Mouse (Mus musculus) midbrain, embryonic 15.5 days (tissue): Measurements from ENCODE around the gene Katna1. TPM values are rescaled to one million over a fixed set of nuclear protein-coding genes. Genes with fewer than 3 reads are reported as not detected.
A peak's percentile ranks its signal among the peaks of the same experiment; 100 is the strongest.
"Not testable (repeated sequence)": the region's sequence is repeated elsewhere in the genome, so short reads cannot be mapped to it uniquely, and the experiment has no call there.

Experiments used
- ATAC-seq: fragments of 200-750 bp; cut with Nextera tagmentation; replicated peaks from 2 replicates; pipeline ENCODE4 v1.8.0; 2017; ENCODE audit warnings: moderate TSS enrichment
- H3K27ac ChIP-seq: fragments of 300-500 bp; sonication (generic); 2 replicates; pipeline ENCODE4 v1.5.1; 2015; ENCODE audit warnings: mild to moderate bottlenecking, inconsistent platforms
- H3K27me3 ChIP-seq: fragments of 300-500 bp; sonication (generic); replicated peaks from 2 replicates; pipeline ENCODE4 v1.6.1; 2015; ENCODE audit warnings: inconsistent platforms
- H3K36me3 ChIP-seq: fragments of 300-500 bp; sonication (generic); replicated peaks from 2 replicates; pipeline ENCODE4 v1.6.1; 2015; ENCODE audit warnings: inconsistent platforms
- H3K4me1 ChIP-seq: fragments of 300-500 bp; sonication (generic); 2 replicates; pipeline ENCODE4 v1.6.1; 2015; ENCODE audit warnings: inconsistent platforms
- H3K4me2 ChIP-seq: fragments of 300-500 bp; sonication (generic); 2 replicates; pipeline ENCODE4 v1.6.1; 2015; ENCODE audit warnings: inconsistent platforms, mild to moderate bottlenecking, moderate library complexity
- H3K4me3 ChIP-seq: fragments of 300-500 bp; sonication (generic); 2 replicates; pipeline ENCODE4 v1.5.1; 2015; ENCODE audit warnings: mild to moderate bottlenecking, inconsistent platforms
- H3K9ac ChIP-seq: fragments of 300-500 bp; sonication (generic); 2 replicates; pipeline ENCODE4 v1.6.1; 2015; ENCODE audit warnings: mild to moderate bottlenecking, inconsistent platforms
- H3K9me3 ChIP-seq: fragments of 300-500 bp; sonication (generic); 2 replicates; pipeline ENCODE4 v1.6.1; 2016; ENCODE audit warnings: inconsistent platforms
- WGBS: fragments of 180-500 bp; shearing (Covaris S2); methylation state at CpG from one replicate; pipeline ENCODE4 v1.1.7; 2015; ENCODE audit warnings: mixed read lengths; 5-methylcytosine and 5-hydroxymethylcytosine counted together
- polyA plus RNA-seq: library from polyadenylated mRNA; unstranded; fragments of >200 nt; fragmentation: Nextera tagmentation; extraction: Ambion mirVana; gene quantifications from 2 replicates; pipeline ENCODE4 v1.2.1, GENCODE M21; 2015

The Katna1 gene
- polyA plus RNA-seq, 1 experiment from 2014 or later = 29.7 TPM

DNA sequence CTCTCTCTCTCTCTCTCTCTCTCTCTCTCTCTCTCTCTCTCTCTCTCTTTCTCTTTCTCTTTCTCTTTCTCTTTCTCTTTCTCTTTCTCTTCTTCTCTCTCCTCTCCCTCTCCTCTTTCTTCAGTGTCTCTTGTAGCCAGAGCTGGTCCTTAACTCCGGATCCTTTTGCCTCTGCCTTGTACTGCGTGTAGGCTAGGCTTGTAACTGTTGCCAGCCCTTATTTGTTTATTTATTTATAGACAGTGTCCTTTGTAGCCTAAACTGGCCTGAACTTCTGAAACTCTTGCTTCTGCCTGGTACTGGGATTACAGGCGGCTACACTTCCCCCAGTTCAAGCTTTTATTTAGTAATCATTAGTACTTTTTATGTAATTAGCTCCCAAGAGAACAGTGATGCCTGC lies 1.2 kb downstream of the Katna1 start:
- peaks cover 31% of the 10 kb centered on the region for H3K4me1 ChIP-seq
- H3K4me3 ChIP-seq = peak overlapping the region; percentile 94; the same call in 1 of the 2 replicates
- H3K36me3 ChIP-seq = no peaks in the 10 kb centered on the region
- H3K9me3 ChIP-seq = no peaks in the 10 kb centered on the region
- H3K4me2 ChIP-seq = peak overlapping the region; percentile 60
- no peak overlapping the region for H3K9ac ChIP-seq
- no peaks in the 10 kb centered on the region for H3K27me3 ChIP-seq
- H3K27ac ChIP-seq = no peak overlapping the region
- ATAC-seq = no peak
- WGBS = 27% methylated on average over 3 of the region's 3 CpGs

GRCm38 (mm10) chr10:7731582-7731981 lies 5.8 kb downstream of the Katna1 start:
- Histone ChIP-seq H3K4me1 (peaks cover 28% of the 10 kb centered on the region), H3K9ac (no peak overlapping the region; the same call in 1 of the 2 replicates), H3K27me3 (no peaks in the 10 kb centered on the region), H3K9me3 (no peaks in the 10 kb centered on the region), H3K4me3 (no peak overlapping the region), H3K27ac (no peak overlapping the region), H3K4me2 (no peak overlapping the region), H3K36me3 (no peaks in the 10 kb centered on the region)
- ATAC-seq = no peak

DNA sequence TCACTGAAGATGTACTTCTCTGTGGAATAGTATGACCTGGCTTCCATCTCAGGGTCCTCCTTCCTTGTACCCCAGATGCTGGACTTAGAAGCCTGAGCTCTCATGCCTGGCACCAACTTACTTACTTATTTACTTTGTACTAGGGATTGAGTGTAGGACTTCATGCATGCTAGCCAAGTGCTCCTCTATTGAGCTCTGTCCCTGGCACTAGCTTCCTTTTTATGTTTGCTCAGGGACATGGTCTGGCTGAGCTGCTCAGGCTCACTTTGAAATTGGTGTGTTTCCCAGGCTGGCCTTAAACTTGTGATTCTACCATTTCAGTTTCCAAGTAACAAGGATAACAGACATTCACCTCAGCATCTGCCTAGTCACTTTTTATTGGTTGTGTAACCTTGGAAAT lies 11.3 kb downstream of the Katna1 start:
- Histone ChIP-seq H3K4me3 (no peak overlapping the region), H3K4me2 (no peak overlapping the region), H3K4me1 (no peaks in the 10 kb centered on the region), H3K9ac (no peak overlapping the region), H3K27ac (no peak overlapping the region), H3K27me3 (no peaks in the 10 kb centered on the region), H3K36me3 (no peaks in the 10 kb centered on the region; the same call in 1 of the 2 replicates), H3K9me3 (no peaks in the 10 kb centered on the region)
- no peak for ATAC-seq

- ATAC-seq = no peak
- no peak overlapping the region for H3K9ac ChIP-seq
- no peaks in the 10 kb centered on the region for H3K4me1 ChIP-seq
- H3K9me3 ChIP-seq = no peaks in the 10 kb centered on the region
- H3K4me3 ChIP-seq = no peak overlapping the region
- peaks cover 2% of the 10 kb centered on the region for H3K36me3 ChIP-seq
- H3K27ac ChIP-seq = no peak overlapping the region
- 89% methylated on average over 3 of the region's 3 CpGs for WGBS
- H3K4me2 ChIP-seq = no peak overlapping the region
- H3K27me3 ChIP-seq = no peaks in the 10 kb centered on the region
Measured at GRCm38 (mm10) chr10:7737914-7738313, 12.1 kb downstream of the Katna1 start.

DNA sequence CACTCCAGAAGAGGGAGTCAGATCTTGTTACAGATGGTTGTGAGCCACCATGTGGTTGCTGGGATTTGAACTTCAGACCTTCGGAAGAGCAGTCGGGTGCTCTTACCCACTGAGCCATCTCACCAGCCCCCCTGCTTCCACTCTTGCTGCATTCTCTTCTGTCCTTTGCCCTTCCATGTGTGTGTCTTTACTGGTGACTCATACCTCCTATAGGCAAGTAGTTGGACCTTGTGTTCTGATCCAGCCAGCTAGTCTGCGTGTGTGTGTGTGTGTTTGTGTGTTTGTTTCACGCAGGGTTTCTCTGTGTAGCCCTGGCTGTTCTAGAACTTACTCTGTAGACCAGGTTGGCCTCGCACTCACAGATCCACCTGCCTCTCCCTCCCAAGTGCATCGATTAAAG lies 19.7 kb downstream of the Katna1 start:
- H3K27me3 ChIP-seq, H3K27ac ChIP-seq, H3K9ac ChIP-seq, H3K4me3 ChIP-seq, H3K4me2 ChIP-seq, ATAC-seq, H3K4me1 ChIP-seq, H3K9me3 ChIP-seq: not testable (repeated sequence)
- peaks cover 34% of the 10 kb centered on the region for H3K36me3 ChIP-seq
- WGBS = 98% methylated on average over 6 of the region's 6 CpGs

- no peak overlapping the region for H3K4me3 ChIP-seq
- H3K27ac ChIP-seq = no peak overlapping the region
- no peaks in the 10 kb centered on the region for H3K9me3 ChIP-seq
- H3K4me2 ChIP-seq = no peak overlapping the region
- H3K27me3 ChIP-seq = no peaks in the 10 kb centered on the region
- WGBS = 93% methylated on average over 6 of the region's 6 CpGs
- no peak for ATAC-seq
- H3K9ac ChIP-seq = no peak overlapping the region
- H3K36me3 ChIP-seq = peaks cover 35% of the 10 kb centered on the region
- H3K4me1 ChIP-seq = no peaks in the 10 kb centered on the region
Measured at GRCm38 (mm10) chr10:7748752-7749151, 23.0 kb downstream of the Katna1 start.

GRCm38 (mm10) chr10:7757544-7757943 lies 31.7 kb downstream of the Katna1 start:
- Histone ChIP-seq H3K27ac (no peak overlapping the region), H3K4me2 (no peak overlapping the region), H3K9me3 (no peaks in the 10 kb centered on the region), H3K4me3 (no peak overlapping the region), H3K9ac (no peak overlapping the region), H3K27me3 (no peaks in the 10 kb centered on the region), H3K36me3 (peaks cover 48% of the 10 kb centered on the region), H3K4me1 (no peaks in the 10 kb centered on the region)
- ATAC-seq = no peak
- 91% methylated on average over 2 of the region's 2 CpGs for WGBS

DNA sequence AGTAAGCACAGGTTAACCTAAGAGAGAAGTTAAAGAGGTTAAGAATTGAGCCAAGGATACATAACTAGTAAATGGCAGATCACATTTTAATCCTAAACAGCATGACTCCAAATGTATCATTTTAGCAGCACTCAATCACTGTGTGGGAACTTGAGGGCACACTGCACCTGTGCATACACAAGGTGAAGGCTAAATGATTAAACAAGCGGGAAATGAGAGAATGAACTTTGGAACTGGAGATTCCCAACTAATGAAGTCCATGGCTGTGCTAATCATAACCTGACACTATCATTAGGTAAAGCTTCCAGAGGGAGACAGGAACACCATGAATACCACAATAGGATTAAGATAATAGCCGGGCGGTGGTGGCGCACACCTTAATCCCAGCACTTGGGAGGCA lies 46.5 kb downstream of the Katna1 start:
- no peaks in the 10 kb centered on the region for H3K9me3 ChIP-seq
- no peak overlapping the region for H3K4me2 ChIP-seq
- 87% methylated on average over 4 of the region's 4 CpGs for WGBS
- no peak for ATAC-seq
- no peak overlapping the region for H3K9ac ChIP-seq
- H3K27me3 ChIP-seq = no peaks in the 10 kb centered on the region
- no peak overlapping the region for H3K4me3 ChIP-seq
- H3K4me1 ChIP-seq = no peaks in the 10 kb centered on the region
- peaks cover 51% of the 10 kb centered on the region for H3K36me3 ChIP-seq
- H3K27ac ChIP-seq = no peak overlapping the region

DNA sequence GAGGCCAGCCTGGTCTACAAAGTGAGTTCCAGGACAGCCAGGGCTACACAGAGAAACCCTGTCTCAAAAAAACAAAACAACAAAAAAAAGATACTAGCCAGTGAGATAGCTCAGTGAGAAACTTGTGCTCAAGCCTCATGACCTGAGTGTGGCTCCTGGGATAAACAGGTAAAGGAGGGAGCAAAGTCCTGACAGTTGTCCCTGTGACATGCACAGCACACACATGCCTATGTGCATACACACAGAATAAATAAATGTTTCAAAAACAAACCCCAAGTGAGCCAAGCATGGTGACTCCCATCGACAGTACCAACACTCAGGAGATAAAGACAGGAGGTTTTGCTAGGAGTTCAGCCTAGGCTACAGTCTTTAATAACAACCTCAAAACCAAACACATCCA lies 47.0 kb downstream of the Katna1 start:
- Histone ChIP-seq H3K27me3 (no peaks in the 10 kb centered on the region), H3K36me3 (peaks cover 51% of the 10 kb centered on the region), H3K4me1 (no peaks in the 10 kb centered on the region), H3K27ac (no peak overlapping the region), H3K9ac (no peak overlapping the region), H3K9me3 (no peaks in the 10 kb centered on the region), H3K4me2 (no peak overlapping the region), H3K4me3 (no peak overlapping the region)
- ATAC-seq = no peak
- 97% methylated on average over 1 of the region's 1 CpGs for WGBS

DNA sequence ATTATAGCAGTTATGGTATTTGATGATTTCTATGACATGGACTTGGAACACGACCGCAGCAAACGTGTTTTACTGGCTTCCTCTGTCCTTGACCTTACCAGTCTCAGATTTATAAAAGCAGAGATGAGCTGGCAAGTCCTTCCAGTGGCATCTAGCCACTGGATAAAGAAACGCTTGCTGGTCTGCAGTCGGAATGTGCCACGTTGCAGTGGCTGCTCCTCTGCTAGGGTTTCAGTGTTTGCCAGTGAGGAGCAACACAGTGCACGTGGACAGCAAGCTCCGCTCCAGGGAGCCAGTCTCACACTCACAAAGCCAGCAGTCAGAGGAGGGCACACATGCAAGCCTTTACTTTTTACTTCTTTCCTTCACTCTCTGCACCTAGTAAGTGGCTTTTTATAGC lies 49.6 kb downstream of the Katna1 start:
- Histone ChIP-seq H3K4me2 (no peak overlapping the region), H3K36me3 (peaks cover 37% of the 10 kb centered on the region), H3K9ac (no peak overlapping the region), H3K4me1 (peaks cover 5% of the 10 kb centered on the region), H3K4me3 (no peak overlapping the region), H3K27ac (no peak overlapping the region), H3K9me3 (no peaks in the 10 kb centered on the region), H3K27me3 (no peaks in the 10 kb centered on the region)
- 95% methylated on average over 8 of the region's 8 CpGs for WGBS
- ATAC-seq = no peak

GRCm38 (mm10) chr10:7778361-7778760 lies 52.6 kb downstream of the Katna1 start:
- Histone ChIP-seq H3K9me3 (no peaks in the 10 kb centered on the region), H3K4me3 (no peak overlapping the region), H3K27ac (no peak overlapping the region), H3K9ac (no peak overlapping the region), H3K4me1 (peaks cover 9% of the 10 kb centered on the region), H3K36me3 (peaks cover 12% of the 10 kb centered on the region; the same call in 1 of the 2 replicates), H3K4me2 (no peak overlapping the region), H3K27me3 (no peaks in the 10 kb centered on the region)
- WGBS = 97% methylated on average over 3 of the region's 3 CpGs
- ATAC-seq = no peak

DNA sequence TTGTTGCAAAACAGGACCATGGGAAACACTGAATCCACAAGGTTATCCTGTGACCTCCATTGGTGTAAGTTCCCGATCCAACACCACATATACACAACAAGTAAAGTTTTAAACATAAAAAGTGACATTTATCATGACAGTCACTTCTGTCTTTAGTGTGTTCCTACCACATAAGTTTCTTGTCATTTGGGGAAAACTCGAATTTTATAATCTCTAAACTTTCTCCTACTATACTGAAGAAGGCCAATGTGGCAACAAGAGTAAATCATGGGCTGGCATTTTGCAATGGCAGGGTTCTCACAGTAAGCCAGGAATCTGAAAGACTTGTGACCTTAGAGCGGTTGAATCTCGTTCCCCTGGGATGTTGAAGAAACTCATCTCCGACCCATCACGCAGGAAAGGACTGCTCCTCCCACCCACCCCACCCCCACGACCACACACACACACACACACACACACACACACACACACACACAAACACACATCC lies 54.0 kb downstream of the Katna1 start:
- H3K9me3 ChIP-seq = no peaks in the 10 kb centered on the region
- H3K27me3 ChIP-seq = no peaks in the 10 kb centered on the region
- H3K4me1 ChIP-seq = peaks cover 9% of the 10 kb centered on the region
- peak overlapping the region; percentile 75 for H3K4me2 ChIP-seq
- no peak overlapping the region for H3K27ac ChIP-seq
- H3K36me3 ChIP-seq = peaks cover 3% of the 10 kb centered on the region; the same call in 1 of the 2 replicates
- H3K9ac ChIP-seq = peak overlapping the region; percentile 85
- WGBS = 17% methylated on average over 7 of the region's 7 CpGs
- H3K4me3 ChIP-seq = peak overlapping the region; percentile 98
- no peak for ATAC-seq

DNA sequence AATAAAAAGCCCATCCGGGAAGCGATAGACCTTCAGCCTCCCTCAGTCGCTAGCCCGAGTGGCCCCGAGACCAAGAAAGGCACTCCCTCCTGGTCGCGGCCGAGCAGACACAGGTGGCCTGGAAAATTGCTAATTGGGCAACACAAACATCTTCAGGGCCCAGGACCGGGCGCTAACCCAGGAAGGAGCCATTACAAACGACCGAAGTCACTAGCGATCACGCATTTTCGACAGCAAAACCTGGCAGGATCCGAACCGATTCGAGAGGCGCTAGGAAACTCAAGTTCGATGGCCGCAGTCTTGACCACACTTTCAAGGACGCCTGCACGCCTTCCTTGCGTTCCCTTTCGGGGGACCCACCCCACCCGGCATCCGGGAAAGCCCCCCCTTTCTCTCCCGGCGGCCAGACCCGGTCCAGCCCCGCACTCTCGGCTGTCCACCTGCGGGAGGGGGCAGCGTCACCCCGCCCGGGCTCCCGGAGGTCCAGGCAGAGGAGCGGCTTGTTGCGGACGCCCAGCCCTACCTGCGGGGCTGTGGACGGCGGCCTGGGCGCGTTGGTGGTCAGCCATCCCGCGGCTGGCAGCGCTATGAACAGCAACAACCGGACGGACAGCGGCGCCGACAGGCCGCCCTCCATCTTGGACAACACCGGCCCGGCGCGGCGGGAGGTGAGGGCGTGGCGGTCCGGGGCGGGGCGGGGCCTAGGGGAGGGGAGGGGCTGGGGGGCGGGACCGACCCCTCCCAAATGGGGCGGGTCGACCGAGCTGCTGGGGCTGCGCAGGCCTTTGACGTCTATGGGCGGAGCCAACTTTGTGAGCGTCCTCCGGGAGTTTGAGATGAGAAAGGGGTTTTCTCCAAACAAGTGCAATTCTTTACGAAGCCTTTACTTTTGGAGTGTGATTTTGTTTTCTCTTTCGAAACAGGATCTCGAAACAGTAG lies 54.7 kb downstream of the Katna1 start:
- peak; percentile 94 for ATAC-seq
- Histone ChIP-seq H3K9ac (peak overlapping the region; percentile 85), H3K27ac (peak overlapping the region; percentile 78), H3K4me2 (peak overlapping the region; percentile 75), H3K36me3 (peaks cover under 1% of the 10 kb centered on the region; the same call in 1 of the 2 replicates), H3K27me3 (no peaks in the 10 kb centered on the region), H3K9me3 (no peaks in the 10 kb centered on the region), H3K4me3 (peak overlapping the region; percentile 98), H3K4me1 (peaks cover 9% of the 10 kb centered on the region)
- WGBS = under 1% methylated on average over 67 of the region's 77 CpGs
